Mouse (Mus musculus) midbrain, embryonic 16.5 days (tissue): Measurements from ENCODE around the gene Ints12. TPM values are rescaled to one million over a fixed set of nuclear protein-coding genes. Genes with fewer than 3 reads are reported as not detected.

Source experiments
- ATAC-seq: fragments of 200-750 bp; cut with Nextera tagmentation; 2 replicates; pipeline ENCODE4 v1.8.0; 2017; ENCODE audit warnings: moderate TSS enrichment
- H3K27ac ChIP-seq: fragments of 300-500 bp; sonication (generic); 2 replicates; pipeline ENCODE4 v1.5.1; 2014; ENCODE audit warnings: mild to moderate bottlenecking, low read length, mixed read lengths
- H3K27me3 ChIP-seq: fragments of 300-500 bp; sonication (generic); 2 replicates; pipeline ENCODE4 v1.6.1; 2014; ENCODE audit warnings: low read depth, low read length, mixed read lengths; ENCODE audit not compliant: control insufficient read depth, insufficient read depth
- H3K36me3 ChIP-seq: fragments of 300-500 bp; sonication (generic); 2 replicates; pipeline ENCODE4 v1.6.1; 2014; ENCODE audit warnings: mild to moderate bottlenecking, low read length, moderate library complexity, mixed read lengths; ENCODE audit not compliant: control insufficient read depth, insufficient read depth
- H3K4me1 ChIP-seq: fragments of 300-500 bp; sonication (generic); 2 replicates; pipeline ENCODE4 v1.6.1; 2014; ENCODE audit warnings: mild to moderate bottlenecking, low read length, mixed read lengths; ENCODE audit not compliant: control insufficient read depth, insufficient read depth
- H3K4me2 ChIP-seq: fragments of 300-500 bp; sonication (generic); 2 replicates; pipeline ENCODE4 v1.6.1; 2014; ENCODE audit warnings: mild to moderate bottlenecking, low read length, mixed read lengths
- H3K4me3 ChIP-seq: fragments of 300-500 bp; sonication (generic); 2 replicates; pipeline ENCODE4 v1.5.1; 2014; ENCODE audit warnings: low read depth, mild to moderate bottlenecking, low read length, moderate library complexity, mixed read lengths
- H3K9ac ChIP-seq: fragments of 300-500 bp; sonication (generic); 2 replicates; pipeline ENCODE4 v1.6.1; 2014; ENCODE audit warnings: low read depth, low read length, mixed read lengths
- H3K9me3 ChIP-seq: fragments of 300-500 bp; sonication (generic); replicated peaks from 2 replicates; pipeline ENCODE4 v1.6.1; 2014; ENCODE audit warnings: mild to moderate bottlenecking, low read length, mixed read lengths; ENCODE audit not compliant: control insufficient read depth, poor library complexity, severe bottlenecking
- WGBS: fragments of 180-500 bp; shearing (Covaris S2); extraction: QIAGEN DNeasy Blood & Tissue Kit; methylation state at CpG from one replicate; pipeline ENCODE4 v1.1.7; 2014; 5-methylcytosine and 5-hydroxymethylcytosine counted together
- polyA plus RNA-seq: library from polyadenylated mRNA; unstranded; fragments of >200 nt; fragmentation: Nextera tagmentation; extraction: Ambion mirVana; gene quantifications from 2 replicates; pipeline ENCODE4 v1.2.1, GENCODE M21; 2015

Gene Ints12
- polyA plus RNA-seq, 1 experiment from 2014 or later: 17.6 TPM

DNA sequence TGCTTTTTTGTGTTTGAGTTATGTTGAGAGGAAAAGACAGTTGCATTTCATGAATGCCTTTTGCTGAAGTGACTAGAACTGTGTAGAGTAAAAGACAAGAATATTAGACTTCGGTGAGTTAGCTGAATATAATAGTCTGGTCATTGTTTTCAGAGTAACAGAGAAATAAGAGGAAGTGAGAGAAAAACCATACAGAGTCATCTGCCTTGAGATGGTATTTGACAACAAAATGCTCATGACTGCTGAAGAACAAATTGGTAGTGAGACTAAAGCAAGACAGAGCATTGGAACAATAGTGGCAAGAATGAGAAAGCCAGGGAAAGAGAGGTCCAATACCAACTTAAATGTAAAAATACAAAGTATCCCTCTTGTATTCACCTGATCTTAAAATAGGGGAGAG is 1.3 kb downstream of the Ints12 start:
- Histone ChIP-seq H3K9me3 (no peaks in the 10 kb centered on the region), H3K4me1 (peaks cover 22% of the 10 kb centered on the region), H3K27ac (no peak overlapping the region), H3K36me3 (no peaks in the 10 kb centered on the region), H3K27me3 (no peaks in the 10 kb centered on the region), H3K4me2 (peak overlapping the region; percentile 78), H3K9ac (peak overlapping the region; percentile 88; the same call in 1 of the 2 replicates), H3K4me3 (peak overlapping the region; percentile 83; the same call in 1 of the 2 replicates)
- no peak for ATAC-seq
- WGBS: 83% methylated on average over 1 of the region's 1 CpGs

DNA sequence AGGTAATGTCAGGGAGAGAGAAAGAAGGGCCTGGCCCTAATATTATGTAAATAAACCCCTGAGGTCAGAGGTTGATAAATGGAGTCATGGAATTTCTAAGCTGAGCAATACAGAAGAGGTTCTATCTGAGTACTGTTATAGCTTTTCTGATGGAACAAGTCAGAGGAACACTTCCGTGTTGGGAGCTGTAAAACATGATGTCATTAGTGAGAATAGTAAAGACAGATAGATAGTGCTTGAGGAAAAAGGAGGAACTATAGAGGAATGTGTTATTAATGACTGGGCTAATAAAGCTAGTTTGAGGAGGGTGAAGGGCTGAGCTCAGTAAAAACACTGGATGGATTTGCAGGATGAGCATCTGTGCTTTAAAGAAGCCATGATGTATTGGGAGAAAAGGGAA is 2.7 kb downstream of the Ints12 start:
- H3K4me3 ChIP-seq: no peak overlapping the region
- no peaks in the 10 kb centered on the region for H3K9me3 ChIP-seq
- H3K4me2 ChIP-seq: no peak overlapping the region
- ATAC-seq: no peak
- no peaks in the 10 kb centered on the region for H3K27me3 ChIP-seq
- 0 out of 2 replicates have a peak, but pooled peaks cover 3% of the 10 kb centered on the region for H3K36me3 ChIP-seq
- WGBS: 81% methylated on average over 1 of the region's 1 CpGs
- H3K4me1 ChIP-seq: peaks cover 22% of the 10 kb centered on the region
- no peak overlapping the region for H3K9ac ChIP-seq
- H3K27ac ChIP-seq: no peak overlapping the region

DNA sequence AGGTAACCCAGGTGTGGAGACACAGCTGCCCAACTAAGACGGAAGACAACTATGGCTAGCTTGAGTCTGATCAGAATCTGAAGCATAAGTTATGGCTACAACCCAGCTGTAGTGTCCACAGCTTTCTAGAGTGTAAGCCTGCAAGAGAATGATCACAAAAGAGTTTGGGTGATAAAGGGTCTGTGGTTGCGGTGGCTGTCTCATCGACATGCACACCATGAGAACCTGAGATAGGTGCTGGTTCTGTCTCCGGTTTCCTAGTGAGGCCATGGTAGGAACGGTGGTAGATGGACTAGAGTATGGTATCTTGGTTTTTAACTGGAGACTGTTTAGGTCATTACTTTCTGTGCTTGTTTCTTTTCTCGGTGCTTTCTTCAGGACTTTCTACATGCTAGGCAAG is 6.3 kb downstream of the Ints12 start:
- H3K9me3 ChIP-seq: no peaks in the 10 kb centered on the region
- no peak overlapping the region for H3K9ac ChIP-seq
- no peak overlapping the region for H3K4me2 ChIP-seq
- H3K27ac ChIP-seq: no peak overlapping the region
- no peak overlapping the region for H3K4me3 ChIP-seq
- ATAC-seq: no peak
- no peaks in the 10 kb centered on the region for H3K27me3 ChIP-seq
- 95% methylated on average over 6 of the region's 6 CpGs for WGBS
- H3K36me3 ChIP-seq: peaks cover 10% of the 10 kb centered on the region
- H3K4me1 ChIP-seq: peaks cover 8% of the 10 kb centered on the region

DNA sequence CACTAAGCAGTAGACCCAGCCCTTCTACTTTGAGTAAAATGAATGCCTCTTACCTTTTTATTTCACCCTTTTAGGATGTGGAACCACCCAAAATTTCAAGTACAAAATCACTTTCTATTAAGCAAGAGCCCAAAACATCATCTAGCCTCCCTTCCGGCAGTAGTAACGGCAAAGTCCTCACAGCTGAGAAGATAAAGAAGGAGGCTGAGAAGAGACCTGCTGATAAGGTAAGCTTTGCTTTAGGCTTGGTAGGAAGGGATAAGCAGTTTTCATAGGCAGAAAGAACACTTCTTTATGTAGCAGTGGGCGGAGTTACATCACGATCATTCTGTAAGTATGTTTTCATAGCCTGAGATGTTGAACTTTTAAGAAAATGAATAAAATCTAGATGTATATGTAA is 6.7 kb downstream of the Ints12 start:
- whole genome bisulfite sequencing: 94% methylated on average over 4 of the region's 4 CpGs
- ATAC-seq: no peak
- H3K9ac ChIP-seq: no peak overlapping the region
- H3K4me3 ChIP-seq: no peak overlapping the region
- no peak overlapping the region for H3K27ac ChIP-seq
- no peaks in the 10 kb centered on the region for H3K27me3 ChIP-seq
- no peaks in the 10 kb centered on the region for H3K9me3 ChIP-seq
- peaks cover 4% of the 10 kb centered on the region for H3K4me1 ChIP-seq
- H3K36me3 ChIP-seq: peaks cover 11% of the 10 kb centered on the region
- H3K4me2 ChIP-seq: no peak overlapping the region

DNA sequence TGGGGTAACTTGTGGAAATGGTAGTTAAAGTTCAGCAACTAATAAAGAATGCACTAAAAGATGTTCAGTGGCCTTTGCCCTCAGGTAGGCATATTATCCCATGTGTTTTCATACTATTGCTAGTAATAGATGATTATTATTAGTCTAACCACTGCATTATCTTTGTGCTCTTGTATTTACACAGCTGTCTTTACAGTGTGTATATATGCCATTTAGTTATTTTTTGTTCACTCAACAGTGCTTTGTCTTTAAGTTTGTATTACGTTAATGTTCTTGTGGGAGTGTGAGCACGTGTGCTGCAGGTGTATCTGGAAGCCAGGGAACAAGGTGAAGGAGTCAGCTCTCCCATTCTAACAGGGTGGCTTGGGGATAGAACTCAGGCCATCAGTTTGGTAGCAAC is 7.3 kb downstream of the Ints12 start:
- WGBS: 88% methylated on average over 2 of the region's 2 CpGs
- no peak for ATAC-seq
- peaks cover 16% of the 10 kb centered on the region for H3K36me3 ChIP-seq
- H3K4me1 ChIP-seq: no peaks in the 10 kb centered on the region
- H3K4me2 ChIP-seq: no peak overlapping the region
- no peak overlapping the region for H3K27ac ChIP-seq
- no peak overlapping the region for H3K9ac ChIP-seq
- H3K27me3 ChIP-seq: no peaks in the 10 kb centered on the region
- no peaks in the 10 kb centered on the region for H3K9me3 ChIP-seq
- no peak overlapping the region for H3K4me3 ChIP-seq

DNA sequence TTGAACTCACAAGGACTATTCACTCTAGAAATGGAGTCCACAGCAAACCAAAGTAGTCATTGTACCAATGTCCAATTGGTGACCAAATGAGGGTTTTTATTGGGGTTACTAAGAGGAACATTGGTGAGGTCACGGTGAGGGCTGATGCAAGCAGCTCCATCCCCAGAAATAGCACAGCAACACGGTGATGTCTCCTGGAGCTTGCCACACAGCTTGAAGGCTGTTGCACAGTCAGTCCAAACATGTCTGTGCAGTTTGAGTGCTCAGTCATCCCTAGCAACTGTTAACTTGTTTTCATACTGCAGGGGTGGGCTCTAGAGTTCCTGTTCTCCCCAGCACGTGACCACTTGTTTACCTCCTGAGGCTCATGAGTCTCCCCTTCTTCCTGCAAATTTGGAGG is 12.1 kb downstream of the Ints12 start:
- no peak for ATAC-seq
- no peak overlapping the region for H3K4me3 ChIP-seq
- 92% methylated on average over 3 of the region's 3 CpGs for WGBS
- H3K36me3 ChIP-seq: peaks cover 23% of the 10 kb centered on the region
- no peak overlapping the region for H3K9ac ChIP-seq
- H3K27ac ChIP-seq: no peak overlapping the region
- no peaks in the 10 kb centered on the region for H3K27me3 ChIP-seq
- H3K4me2 ChIP-seq: no peak overlapping the region
- no peaks in the 10 kb centered on the region for H3K9me3 ChIP-seq
- H3K4me1 ChIP-seq: no peaks in the 10 kb centered on the region

DNA sequence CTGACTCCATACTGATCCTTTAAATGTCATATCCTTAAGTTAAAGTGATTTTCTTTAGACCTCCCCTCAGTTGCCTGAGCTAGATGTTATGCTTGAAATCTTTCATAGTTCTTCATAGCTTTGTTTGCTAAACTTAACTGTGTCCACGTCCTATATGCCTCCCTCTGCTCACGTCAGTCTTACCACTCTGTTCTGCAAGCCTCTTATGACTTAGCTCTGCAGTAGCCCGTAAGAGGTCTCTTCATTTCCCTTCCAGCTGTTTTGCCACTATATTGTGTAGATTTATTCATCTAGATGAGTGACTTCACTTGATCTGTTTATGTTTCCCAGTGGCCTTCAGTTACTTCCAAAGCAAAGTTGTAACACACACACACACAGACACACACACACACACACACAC is 12.8 kb downstream of the Ints12 start:
- no peak overlapping the region for H3K9ac ChIP-seq
- no peak for ATAC-seq
- no peaks in the 10 kb centered on the region for H3K4me1 ChIP-seq
- WGBS: 94% methylated on average over 3 of the region's 3 CpGs
- H3K9me3 ChIP-seq: no peaks in the 10 kb centered on the region
- no peak overlapping the region for H3K4me3 ChIP-seq
- no peaks in the 10 kb centered on the region for H3K27me3 ChIP-seq
- no peak overlapping the region for H3K4me2 ChIP-seq
- peaks cover 22% of the 10 kb centered on the region for H3K36me3 ChIP-seq
- no peak overlapping the region for H3K27ac ChIP-seq

DNA sequence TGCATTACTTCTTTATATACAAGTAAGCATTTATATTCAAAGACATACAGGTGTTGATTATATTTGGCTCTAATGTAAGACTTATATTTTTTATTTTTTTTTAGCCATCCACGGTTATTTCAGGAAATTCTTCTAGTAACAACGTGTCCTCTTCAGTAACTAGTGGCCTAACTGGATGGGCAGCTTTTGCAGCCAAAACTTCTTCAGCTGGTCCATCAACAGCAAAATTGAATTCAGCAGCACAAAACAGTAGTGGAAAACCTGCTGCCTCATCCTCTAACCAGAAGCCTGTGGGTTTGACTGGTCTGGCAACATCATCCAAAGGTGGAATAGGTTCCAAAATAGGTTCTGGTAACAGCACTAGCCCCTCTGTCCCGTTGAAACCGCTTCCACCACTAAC is 17.1 kb downstream of the Ints12 start:
- WGBS: 94% methylated on average over 4 of the region's 4 CpGs
- no peak for ATAC-seq
- no peaks in the 10 kb centered on the region for H3K4me1 ChIP-seq
- H3K9ac ChIP-seq: no peak overlapping the region
- H3K9me3 ChIP-seq: no peaks in the 10 kb centered on the region
- H3K4me2 ChIP-seq: no peak overlapping the region
- no peaks in the 10 kb centered on the region for H3K27me3 ChIP-seq
- peaks cover 11% of the 10 kb centered on the region for H3K36me3 ChIP-seq
- no peak overlapping the region for H3K27ac ChIP-seq
- H3K4me3 ChIP-seq: no peak overlapping the region

DNA sequence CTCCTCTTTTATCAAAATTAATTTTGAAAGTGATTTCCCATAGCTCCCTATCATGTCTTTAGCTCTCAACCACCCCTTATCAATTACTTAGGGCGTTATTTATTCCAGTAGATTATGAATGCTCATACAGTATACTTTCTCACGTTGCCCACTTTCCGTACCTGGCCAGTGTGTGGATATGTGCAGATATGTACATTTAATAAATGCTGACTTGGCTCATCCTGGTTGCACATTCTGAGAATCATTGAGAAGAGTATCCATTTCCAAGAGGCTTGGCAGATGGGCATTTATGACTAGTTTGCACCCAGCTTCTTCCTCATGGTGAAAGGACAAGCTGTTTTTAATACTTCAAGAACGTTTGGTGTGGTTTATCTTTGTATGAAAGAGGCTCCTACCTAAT is 18.2 kb downstream of the Ints12 start:
- no peak overlapping the region for H3K4me3 ChIP-seq
- WGBS: 92% methylated on average over 4 of the region's 4 CpGs
- H3K36me3 ChIP-seq: peaks cover 8% of the 10 kb centered on the region
- no peaks in the 10 kb centered on the region for H3K9me3 ChIP-seq
- ATAC-seq: no peak
- no peak overlapping the region for H3K9ac ChIP-seq
- H3K27me3 ChIP-seq: no peaks in the 10 kb centered on the region
- no peaks in the 10 kb centered on the region for H3K4me1 ChIP-seq
- no peak overlapping the region for H3K27ac ChIP-seq
- no peak overlapping the region for H3K4me2 ChIP-seq

DNA sequence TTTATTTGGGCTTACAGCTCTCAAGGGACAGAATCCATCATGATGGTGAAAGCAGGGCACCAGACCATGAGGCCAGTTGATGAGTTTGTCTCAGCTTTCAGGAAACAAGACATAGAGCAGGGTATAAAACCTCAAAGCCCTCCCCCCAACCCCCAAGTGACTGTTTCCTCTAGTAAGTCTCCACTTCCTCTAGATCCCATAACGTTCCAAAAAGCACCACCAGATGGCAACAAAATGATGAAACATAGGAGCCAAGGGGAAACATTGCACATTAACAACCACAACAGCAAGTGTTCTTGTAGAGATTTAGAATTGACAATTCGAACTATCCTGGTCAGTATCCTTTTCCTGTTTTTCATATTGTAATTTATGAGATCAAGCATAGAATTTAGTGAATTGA is 20.1 kb downstream of the Ints12 start:
- Histone ChIP-seq H3K4me1 (no peaks in the 10 kb centered on the region), H3K9me3 (no peaks in the 10 kb centered on the region), H3K9ac (no peak overlapping the region), H3K27ac (no peak overlapping the region), H3K4me3 (no peak overlapping the region), H3K4me2 (no peak overlapping the region), H3K27me3 (no peaks in the 10 kb centered on the region), H3K36me3 (0 out of 2 replicates have a peak, but pooled peaks cover 2% of the 10 kb centered on the region)
- WGBS: 38% methylated on average over 2 of the region's 2 CpGs
- ATAC-seq: peak; percentile 48; the same call in 1 of the 2 replicates
